Mouse (Mus musculus) lung, postnatal 0 days (tissue): ENCODE data around the gene Basp1. TPM values are rescaled to one million over a fixed set of nuclear protein-coding genes. Genes with fewer than 3 reads are reported as not detected.

Source experiments
- ATAC-seq: fragments of 200-750 bp; cut with Nextera tagmentation; 2 replicates; pipeline ENCODE4 v1.8.0; 2017; ENCODE audit warnings: moderate library complexity
- DNase-seq: peaks from one replicate; pipeline ENCODE4 v3.0.0-alpha.2; 2016; ENCODE audit warnings: low spot score
- H3K27ac ChIP-seq: fragments of 300-500 bp; sonication (generic); 2 replicates; pipeline ENCODE4 v1.5.1; 2014; ENCODE audit warnings: antibody characterized with exemption, mild to moderate bottlenecking, low read length, mixed read lengths
- H3K27me3 ChIP-seq: fragments of 300-500 bp; sonication (generic); replicated peaks from 2 replicates; pipeline ENCODE4 v1.6.1; 2014; ENCODE audit warnings: low read length, mixed read lengths; ENCODE audit not compliant: insufficient read depth
- H3K36me3 ChIP-seq: fragments of 300-500 bp; sonication (generic); 2 replicates; pipeline ENCODE4 v1.6.1; 2014; ENCODE audit warnings: low read length, mixed read lengths; ENCODE audit not compliant: insufficient read depth
- H3K4me1 ChIP-seq: fragments of 300-500 bp; sonication (generic); 2 replicates; pipeline ENCODE4 v1.6.1; 2014; ENCODE audit warnings: antibody characterized with exemption, low read depth, low read length, mixed read lengths; ENCODE audit not compliant: insufficient read depth
- H3K4me2 ChIP-seq: fragments of 300-500 bp; sonication (generic); replicated peaks from 2 replicates; pipeline ENCODE4 v1.6.1; 2014; ENCODE audit warnings: low read depth, mild to moderate bottlenecking, low read length, moderate library complexity, mixed read lengths
- H3K4me3 ChIP-seq: fragments of 300-500 bp; sonication (generic); 2 replicates; pipeline ENCODE4 v1.5.1; 2014; ENCODE audit warnings: low read depth, low read length
- H3K9ac ChIP-seq: fragments of 300-500 bp; sonication (generic); replicated peaks from 2 replicates; pipeline ENCODE4 v1.6.1; 2014; ENCODE audit warnings: low read depth, mild to moderate bottlenecking
- H3K9me3 ChIP-seq: fragments of 300-500 bp; sonication (generic); 2 replicates; pipeline ENCODE4 v1.6.1; 2016; ENCODE audit warnings: low read length, mixed read lengths
- CTCF ChIP-seq: IDR thresholded peaks from 2 replicates; pipeline ENCODE4 v1.5.1; 2016; ENCODE audit warnings: antibody characterized with exemption, mild to moderate bottlenecking
- EP300 ChIP-seq: IDR thresholded peaks from 2 replicates; pipeline ENCODE4 v1.6.1; 2016; ENCODE audit warnings: antibody characterized with exemption, mild to moderate bottlenecking, control low read depth
- WGBS: fragments of 180-500 bp; shearing (Covaris S2); extraction: QIAGEN DNeasy Blood & Tissue Kit; methylation state at CpG from one replicate; pipeline ENCODE4 v1.1.7; 2014; 5-methylcytosine and 5-hydroxymethylcytosine counted together
- polyA plus RNA-seq: library from polyadenylated mRNA; unstranded; fragments of >200 nt; fragmentation: Nextera tagmentation; extraction: Ambion mirVana; gene quantifications from 2 replicates; pipeline ENCODE4 v1.2.1, GENCODE M21; 2015

Gene Basp1
- polyA plus RNA-seq, 1 experiment from 2014 or later, result 7.1 TPM

DNA sequence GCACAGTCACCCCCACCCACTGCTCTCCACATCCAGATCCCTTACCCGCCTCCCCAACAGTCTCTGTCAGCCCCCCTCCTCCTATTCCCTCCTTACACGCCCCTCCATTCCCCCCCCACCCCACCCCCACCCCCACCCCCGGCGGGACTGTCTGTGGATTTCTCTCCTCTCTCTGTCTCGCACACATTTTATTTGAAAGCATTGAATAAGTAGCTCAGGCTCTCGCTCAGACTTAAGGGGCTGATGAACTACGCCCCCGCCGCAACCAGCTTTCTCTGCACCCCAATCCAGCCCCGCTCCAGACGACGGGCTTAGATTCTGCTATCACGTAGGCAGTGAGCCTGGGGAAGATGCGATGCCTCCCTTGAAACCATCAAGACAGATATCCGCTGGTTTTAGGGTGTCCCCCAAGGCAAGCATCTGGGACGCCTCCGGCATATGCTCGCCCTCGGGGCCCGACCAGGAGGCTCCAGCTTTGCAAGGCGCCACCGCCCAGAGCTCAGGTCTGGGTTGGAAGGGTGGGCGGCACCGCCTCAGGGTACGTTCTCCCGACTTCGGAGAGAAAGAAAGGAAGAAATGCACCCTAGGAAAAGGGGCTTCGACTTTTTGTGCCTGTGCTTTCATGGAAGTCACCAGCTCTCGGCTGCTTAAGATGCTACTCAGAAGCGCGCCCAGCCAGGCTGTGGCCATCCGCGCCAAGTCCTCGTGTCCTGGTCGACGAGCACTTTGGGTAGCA is 615 bp upstream of the Basp1 start:
- H3K27ac ChIP-seq, result no peak overlapping the region
- peak overlapping the region; percentile 59 for H3K4me3 ChIP-seq
- no peaks in the 10 kb centered on the region for H3K27me3 ChIP-seq
- no peaks in the 10 kb centered on the region for H3K4me1 ChIP-seq
- no peaks in the 10 kb centered on the region for H3K36me3 ChIP-seq
- peak; percentile 46 for ATAC-seq
- H3K4me2 ChIP-seq, result peak overlapping the region; percentile 89
- TF ChIP-seq EP300 (no peak), CTCF (no peak)
- H3K9ac ChIP-seq, result no peak overlapping the region
- WGBS, result 1% methylated on average over 35 of the region's 36 CpGs
- peak; percentile 22 for DNase-seq
- no peaks in the 10 kb centered on the region for H3K9me3 ChIP-seq

DNA sequence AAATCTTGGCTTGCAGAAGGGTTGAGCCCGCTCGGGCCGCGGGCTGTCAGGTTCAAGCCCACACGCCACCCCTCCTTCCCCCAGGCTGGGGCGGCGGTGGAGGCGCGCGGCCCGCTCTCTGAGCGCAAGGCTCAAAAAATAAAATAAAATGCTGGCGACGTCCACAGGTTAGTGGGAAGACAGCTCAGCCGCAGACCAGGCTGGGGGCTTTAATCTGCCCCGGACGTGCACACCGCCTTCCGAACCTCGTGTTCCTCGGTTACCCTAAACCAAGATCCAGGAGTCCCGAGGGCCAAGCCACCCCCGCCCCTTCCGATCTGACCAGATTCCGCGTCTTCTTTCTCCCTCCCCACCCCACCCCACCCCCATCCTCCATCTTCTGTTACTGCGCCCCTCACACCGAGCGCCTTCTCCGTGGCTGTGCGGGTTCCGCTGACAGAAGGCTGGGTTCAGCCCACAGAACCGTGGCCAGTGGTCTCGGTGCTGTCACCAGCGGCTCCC is 753 bp downstream of the Basp1 start:
- no peak for TF ChIP-seq CTCF
- no peak for TF ChIP-seq EP300
- peak; percentile 11; the same call in 1 of the 2 replicates for ATAC-seq

DNA sequence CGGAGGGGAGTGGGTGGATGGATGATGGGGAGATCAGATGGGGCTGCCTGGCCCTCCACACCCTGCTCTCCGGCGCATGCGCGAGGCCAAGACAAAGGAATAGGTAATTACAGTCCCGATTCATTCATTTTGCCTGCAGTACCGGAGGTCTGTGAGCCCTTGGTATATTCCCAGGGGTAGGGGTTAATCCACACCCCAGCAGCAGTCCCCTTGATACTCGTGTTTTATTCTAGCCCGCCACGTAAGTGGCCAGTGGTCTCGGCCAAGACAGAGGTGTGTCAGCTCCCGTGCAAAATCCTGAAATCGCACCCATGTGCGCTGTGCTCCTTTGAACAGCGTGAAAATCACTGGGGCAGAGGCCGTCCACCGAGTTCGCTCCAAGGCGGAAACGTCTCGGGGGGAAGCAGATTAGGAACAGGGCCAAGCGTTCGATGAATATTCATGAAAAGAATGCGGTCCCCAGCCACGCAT is 1.4 kb downstream of the Basp1 start:
- peak overlapping the region; percentile 59 for H3K4me3 ChIP-seq
- TF ChIP-seq CTCF (no peak), EP300 (no peak)
- H3K36me3 ChIP-seq, result no peaks in the 10 kb centered on the region
- H3K9me3 ChIP-seq, result no peaks in the 10 kb centered on the region
- under 1% methylated on average over 25 of the region's 25 CpGs for WGBS
- no peak overlapping the region for H3K9ac ChIP-seq
- H3K27me3 ChIP-seq, result no peaks in the 10 kb centered on the region
- no peaks in the 10 kb centered on the region for H3K4me1 ChIP-seq
- peak overlapping the region; percentile 89 for H3K4me2 ChIP-seq
- no peak overlapping the region for H3K27ac ChIP-seq
- ATAC-seq (no peak), DNase-seq (peak; percentile 53)

More for the DNA sequence above, 753 bp downstream of the Basp1 start:
- Histone ChIP-seq H3K4me3 (peak overlapping the region; percentile 59), H3K4me1 (no peaks in the 10 kb centered on the region), H3K9me3 (no peaks in the 10 kb centered on the region), H3K9ac (no peak overlapping the region), H3K36me3 (no peaks in the 10 kb centered on the region), H3K27ac (no peak overlapping the region), H3K4me2 (peak overlapping the region; percentile 89), H3K27me3 (no peaks in the 10 kb centered on the region)
- DNase-seq, result no peak
- WGBS, result under 1% methylated on average over 32 of the region's 35 CpGs

DNA sequence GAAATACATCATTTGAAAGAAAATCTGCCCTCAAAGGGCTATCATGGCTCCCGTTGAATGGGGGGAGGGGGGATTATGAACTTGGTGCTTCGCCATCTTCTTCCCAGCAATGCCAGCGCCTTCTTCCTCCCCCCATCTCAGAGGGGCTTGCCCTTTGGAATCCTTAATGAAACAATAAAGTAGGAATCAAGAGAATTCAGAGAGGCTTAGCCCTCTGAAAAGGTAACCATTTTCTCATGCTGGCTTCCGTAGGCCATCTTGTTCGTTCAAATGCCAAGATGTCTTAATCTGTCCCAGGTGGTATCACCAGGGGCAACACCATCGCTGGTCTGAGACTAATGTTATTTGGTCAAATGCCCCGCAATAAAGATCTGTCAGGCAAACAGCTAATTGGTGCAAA is 2.1 kb downstream of the Basp1 start:
- no peaks in the 10 kb centered on the region for H3K4me1 ChIP-seq
- no peaks in the 10 kb centered on the region for H3K27me3 ChIP-seq
- no peak overlapping the region for H3K4me3 ChIP-seq
- no peak for ATAC-seq
- no peak overlapping the region for H3K9ac ChIP-seq
- H3K9me3 ChIP-seq, result no peaks in the 10 kb centered on the region
- no peak for TF ChIP-seq EP300
- TF ChIP-seq CTCF, result no peak
- H3K36me3 ChIP-seq, result no peaks in the 10 kb centered on the region
- no peak overlapping the region for H3K27ac ChIP-seq
- DNase-seq, result no peak
- WGBS, result 63% methylated on average over 7 of the region's 7 CpGs
- H3K4me2 ChIP-seq, result peak overlapping the region; percentile 89; the same call in 1 of the 2 replicates

DNA sequence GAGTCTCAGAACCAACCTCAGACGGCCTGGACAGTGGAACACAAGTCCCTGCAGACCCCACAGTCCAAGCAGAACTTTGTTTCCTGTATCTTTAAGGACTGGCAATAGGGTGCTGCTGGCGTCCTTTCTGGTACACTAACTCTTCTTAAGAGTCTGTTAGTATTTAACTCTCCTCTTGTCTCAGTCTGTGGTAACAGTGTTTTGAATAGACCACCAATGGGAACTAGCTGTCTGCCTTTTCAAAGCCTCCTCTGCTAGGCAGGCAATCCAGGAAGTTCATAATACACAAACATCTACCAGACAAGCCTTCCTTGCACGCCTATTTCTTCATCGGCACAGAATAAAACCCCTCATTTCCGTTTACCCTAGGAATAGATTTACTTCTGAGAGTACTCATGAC is 7.6 kb downstream of the Basp1 start:
- 39% methylated on average over 5 of the region's 5 CpGs for WGBS
- peak; percentile 42 for DNase-seq
- Histone ChIP-seq H3K9ac (no peak overlapping the region), H3K9me3 (no peaks in the 10 kb centered on the region), H3K4me2 (0 out of 2 replicates have a peak overlapping the region, but pooled peaks have one; percentile 11), H3K4me3 (no peak overlapping the region), H3K36me3 (no peaks in the 10 kb centered on the region), H3K27me3 (no peaks in the 10 kb centered on the region), H3K27ac (no peak overlapping the region), H3K4me1 (no peaks in the 10 kb centered on the region)
- ATAC-seq, result no peak
- TF ChIP-seq CTCF (no peak), EP300 (no peak)

DNA sequence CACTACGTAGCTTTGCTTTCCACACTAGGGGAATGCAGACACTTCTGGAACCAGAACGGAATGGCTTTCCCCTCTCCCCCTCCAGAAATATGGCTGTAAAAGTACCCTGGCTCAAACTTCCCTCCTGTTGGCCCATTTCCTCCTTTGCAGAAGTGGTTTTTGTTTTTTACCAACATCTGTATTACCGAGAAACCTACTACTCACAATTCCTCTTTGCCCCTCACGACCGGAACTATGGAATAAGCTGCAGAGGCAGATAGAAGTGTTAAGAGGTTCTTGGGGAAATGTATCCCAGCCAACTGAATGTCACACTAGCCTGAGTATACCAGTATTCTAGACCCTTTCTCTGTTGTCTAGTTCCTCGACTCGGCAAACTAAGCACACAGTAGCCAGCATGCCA is 9.7 kb downstream of the Basp1 start:
- Histone ChIP-seq H3K27ac (no peak overlapping the region), H3K4me2 (no peak overlapping the region), H3K4me1 (no peaks in the 10 kb centered on the region), H3K36me3 (no peaks in the 10 kb centered on the region), H3K4me3 (no peak overlapping the region), H3K27me3 (no peaks in the 10 kb centered on the region), H3K9me3 (no peaks in the 10 kb centered on the region), H3K9ac (no peak overlapping the region)
- 87% methylated on average over 7 of the region's 7 CpGs for WGBS
- TF ChIP-seq CTCF, result no peak
- no peak for TF ChIP-seq EP300
- DNase-seq (no peak), ATAC-seq (no peak)
